Mouse (Mus musculus): ENCODE data around the gene Zc3h4. TPM values are rescaled to one million over a fixed set of nuclear protein-coding genes. Genes with fewer than 3 reads are reported as not detected.
A peak's percentile ranks its signal among the peaks of the same experiment; 100 is the strongest.

The Zc3h4 gene
- total and polyA plus RNA-seq, 3 experiments = 32.9 to 71.8 (median 59.4) TPM

GRCm38 (mm10) chr7:16468115-16468514 lies 67.4 kb downstream of the Zc3h4 start:
- H3K9me3 ChIP-seq (replicated peaks; ENCODE audit: insufficient read depth, low read length) = no peaks in the 10 kb centered on the region
- H3K36me3 ChIP-seq (ENCODE audit: control insufficient read depth in 1 of 2, insufficient read depth in 2 of 2, low read length in 2 of 2) = no peaks in the 10 kb centered on the region
- H3K27ac ChIP-seq (ENCODE audit: control insufficient read depth, low read depth, low read length) = no peak overlapping the region
- no peak overlapping the region for H3K4me3 ChIP-seq (ENCODE audit: control insufficient read depth in 1 of 2, insufficient read depth in 1 of 2, low read depth in 2 of 2, low read length in 2 of 2)
- DNase-seq (ENCODE audit: low read depth, low spot score) = no peak
- TF ChIP-seq MEF2A (IDR thresholded peaks at IDR 0.05; ENCODE audit: extremely low read depth, insufficient replicate concordance, low read depth, low read length, poor library complexity, severe bottlenecking) (no peak), CTCF (IDR thresholded peaks at IDR 0.05 in 2 of 3, conservative IDR thresholded peaks at IDR 0.05 in 1 of 3; ENCODE audit: control insufficient read depth in 1 of 3, insufficient read depth in 1 of 3, low read depth in 2 of 3, low read length in 3 of 3, poor library complexity in 1 of 3, severe bottlenecking in 1 of 3) (no peak), ETS1 (IDR thresholded peaks at IDR 0.05; ENCODE audit: low read depth, low read length) (no peak), TBP (IDR thresholded peaks at IDR 0.05; ENCODE audit: low read depth, low read length) (no peak), HCFC1 (IDR thresholded peaks at IDR 0.05; ENCODE audit: low read depth, low read length) (no peak)
- H3K9ac ChIP-seq (ENCODE audit: control insufficient read depth, low read depth, low read length, poor library complexity, severe bottlenecking) = no peak overlapping the region
- H3K79me2 ChIP-seq (ENCODE audit: control insufficient read depth, insufficient read depth, low read length, poor library complexity) = no peaks in the 10 kb centered on the region
- no peaks in the 10 kb centered on the region for H3K4me1 ChIP-seq (ENCODE audit: control insufficient read depth in 1 of 2, insufficient read depth in 2 of 2, low read length in 2 of 2)
- H3K27me3 ChIP-seq (ENCODE audit: control insufficient read depth in 1 of 2, insufficient read depth in 2 of 2, low read length in 2 of 2) = no peaks in the 10 kb centered on the region

GRCm38 (mm10) chr7:16471549-16471948 lies 70.8 kb downstream of the Zc3h4 start:
- Histone ChIP-seq H3K9ac (ENCODE audit: control insufficient read depth, low read depth, low read length, poor library complexity, severe bottlenecking) (no peak overlapping the region), H3K4me3 (ENCODE audit: control insufficient read depth in 1 of 2, insufficient read depth in 1 of 2, low read depth in 2 of 2, low read length in 2 of 2) (no peak overlapping the region), H3K79me2 (ENCODE audit: control insufficient read depth, insufficient read depth, low read length, poor library complexity) (no peaks in the 10 kb centered on the region), H3K36me3 (ENCODE audit: control insufficient read depth in 1 of 2, insufficient read depth in 2 of 2, low read length in 2 of 2) (no peaks in the 10 kb centered on the region), H3K4me1 (ENCODE audit: control insufficient read depth in 1 of 2, insufficient read depth in 2 of 2, low read length in 2 of 2) (no peaks in the 10 kb centered on the region), H3K27ac (ENCODE audit: control insufficient read depth, low read depth, low read length) (no peak overlapping the region), H3K9me3 (replicated peaks; ENCODE audit: insufficient read depth, low read length) (no peaks in the 10 kb centered on the region), H3K27me3 (ENCODE audit: control insufficient read depth in 1 of 2, insufficient read depth in 2 of 2, low read length in 2 of 2) (no peaks in the 10 kb centered on the region)
- TF ChIP-seq ZC3H11A (IDR thresholded peaks at IDR 0.05; ENCODE audit: low read depth, low read length) = peak; percentile 44
- 0 out of 2 replicates have a peak, but pooled peaks have one; percentile 36 for TF ChIP-seq TBP (IDR thresholded peaks at IDR 0.05; ENCODE audit: low read depth, low read length)
- TF ChIP-seq USF1 (IDR thresholded peaks at IDR 0.05; ENCODE audit: low read depth, low read length) = no peak
- peak; percentile 48 for TF ChIP-seq RAD21 (IDR thresholded peaks at IDR 0.05; ENCODE audit: low read depth, low read length)
- peak; percentile 50; the same call in 1 of the 2 replicates for TF ChIP-seq MYC (IDR thresholded peaks at IDR 0.05; ENCODE audit: low read depth, low read length)
- TF ChIP-seq CHD2 (IDR thresholded peaks at IDR 0.05; ENCODE audit: low read length) = no peak
- TF ChIP-seq POLR2AphosphoS5 (IDR thresholded peaks at IDR 0.05; ENCODE audit: borderline replicate concordance, low read depth, low read length) = no peak
- no peak for TF ChIP-seq MAX (IDR thresholded peaks at IDR 0.05; ENCODE audit: low read length)
- no peak for TF ChIP-seq NRF1 (IDR thresholded peaks at IDR 0.05; ENCODE audit: insufficient read depth, low read depth, low read length, poor library complexity, severe bottlenecking)
- TF ChIP-seq MAZ (IDR thresholded peaks at IDR 0.05; ENCODE audit: low read depth, low read length) = no peak
- no peak for TF ChIP-seq RCOR1 (IDR thresholded peaks at IDR 0.05; ENCODE audit: low read depth, low read length)
- TF ChIP-seq CTCF (IDR thresholded peaks at IDR 0.05 in 2 of 3, conservative IDR thresholded peaks at IDR 0.05 in 1 of 3; ENCODE audit: control insufficient read depth in 1 of 3, insufficient read depth in 1 of 3, low read depth in 2 of 3, low read length in 3 of 3, poor library complexity in 1 of 3, severe bottlenecking in 1 of 3) = peak; percentile 39 to 58 (median 54)
- no peak for TF ChIP-seq MAFK (IDR thresholded peaks at IDR 0.05; ENCODE audit: borderline replicate concordance, low read depth, low read length)
- TF ChIP-seq SMC3 (IDR thresholded peaks at IDR 0.05; ENCODE audit: low read depth, low read length) = peak; percentile 65
- no peak for TF ChIP-seq JUND (IDR thresholded peaks at IDR 0.05; ENCODE audit: low read depth, low read length)
- no peak for TF ChIP-seq USF2 (IDR thresholded peaks at IDR 0.05; ENCODE audit: borderline replicate concordance in 1 of 2, insufficient read depth in 1 of 2, low read depth in 1 of 2, low read length in 2 of 2)
- no peak for TF ChIP-seq TAL1 (IDR thresholded peaks at IDR 0.05; ENCODE audit: low read length)
- DNase-seq (ENCODE audit: low read depth, low spot score) = peak; percentile 71
